Comparison of ENCODE assay signal across 10 mouse cellular contexts in genomic region chr7:51955424-51956041, GRCm38 (mm10). TPM values are rescaled to one million over a fixed set of nuclear protein-coding genes. Genes with fewer than 3 reads are reported as not detected.
DNase-seq lines count a peak whose midpoint lies in the region; ATAC-seq lines count a peak whose summit lies in the region.
"Had no signal": no experiment of that assay in that cellular context is flagged by ENCODE, and none has a peak within 500 bp of the region (broad histone marks: within the 10 kb centered on the region; RNA-seq: fewer than 3 reads in every experiment).

No protein-coding gene starts in this region.

- no peaks in the 10 kb centered on the region for H3K27me3 ChIP-seq in heart, embryonic 10.5 days (ENCODE audit: insufficient read depth, poor library complexity, severe bottlenecking)
- no peaks in the 10 kb centered on the region for H3K27me3 ChIP-seq in hindbrain, embryonic 10.5 days (ENCODE audit: insufficient read depth, poor library complexity, severe bottlenecking)
- no peaks in the 10 kb centered on the region for H3K27me3 ChIP-seq in midbrain, embryonic 13.5 days
- H3K27me3 ChIP-seq: stomach, embryonic 15.5 days had no signal

- WGBS in heart, embryonic 10.5 days, result 41% methylated on average over 9 of the region's 9 CpGs
- 61% methylated on average over 9 of the region's 9 CpGs for WGBS in hindbrain, embryonic 10.5 days
- 44% methylated on average over 9 of the region's 9 CpGs for WGBS in midbrain, embryonic 13.5 days

- peak; percentile 85 for ATAC-seq in midbrain, embryonic 13.5 days
- no peak for ATAC-seq in CD4-positive, CD25-positive, alpha-beta regulatory T cell, adult 4 months

- peaks cover 8% of the 10 kb centered on the region; the same call in 1 of the 2 replicates for H3K4me1 ChIP-seq in heart, embryonic 10.5 days
- H3K4me1 ChIP-seq in hindbrain, embryonic 10.5 days (replicated peaks), result peaks cover 4% of the 10 kb centered on the region; the same call in 1 of the 2 replicates
- peaks cover 25% of the 10 kb centered on the region for H3K4me1 ChIP-seq in midbrain, embryonic 13.5 days (replicated peaks)
- H3K4me1 ChIP-seq: stomach, embryonic 15.5 days had no signal

- no peak overlapping the region for H3K27ac ChIP-seq in heart, embryonic 10.5 days
- 0 out of 2 replicates have a peak overlapping the region, but pooled peaks have one; percentile 40 for H3K27ac ChIP-seq in hindbrain, embryonic 10.5 days
- peak overlapping the region; percentile 76 for H3K27ac ChIP-seq in midbrain, embryonic 13.5 days
- H3K27ac ChIP-seq: stomach, embryonic 15.5 days had no signal

- no peaks in the 10 kb centered on the region for H3K9me3 ChIP-seq in heart, embryonic 10.5 days
- no peaks in the 10 kb centered on the region for H3K9me3 ChIP-seq in hindbrain, embryonic 10.5 days
- H3K9me3 ChIP-seq in midbrain, embryonic 13.5 days, result no peaks in the 10 kb centered on the region
- H3K9me3 ChIP-seq: stomach, embryonic 15.5 days had no signal

- no peaks in the 10 kb centered on the region for H3K36me3 ChIP-seq in heart, embryonic 10.5 days
- H3K36me3 ChIP-seq in hindbrain, embryonic 10.5 days, result no peaks in the 10 kb centered on the region
- H3K36me3 ChIP-seq in midbrain, embryonic 13.5 days, result no peaks in the 10 kb centered on the region
- H3K36me3 ChIP-seq: stomach, embryonic 15.5 days had no signal

- no peak overlapping the region for H3K9ac ChIP-seq in midbrain, embryonic 13.5 days (replicated peaks)
- H3K9ac ChIP-seq: stomach, embryonic 15.5 days had no signal

- H3K4me2 ChIP-seq in midbrain, embryonic 13.5 days (replicated peaks), result no peak overlapping the region
- H3K4me2 ChIP-seq: stomach, embryonic 15.5 days had no signal

- no peak overlapping the region for H3K4me3 ChIP-seq in heart, embryonic 10.5 days
- H3K4me3 ChIP-seq in hindbrain, embryonic 10.5 days, result no peak overlapping the region
- H3K4me3 ChIP-seq in midbrain, embryonic 13.5 days (replicated peaks), result no peak overlapping the region
- H3K4me3 ChIP-seq: stomach, embryonic 15.5 days had no signal

- DNase-seq in heart, embryonic 10.5 days (ENCODE audit: low spot score), result peak; percentile 76
- no peak for DNase-seq in heart, postnatal 25 days (ENCODE audit: low spot score)
- DNase-seq in NIH3T3 (ENCODE audit: low read depth), result peak; percentile 55
- DNase-seq in hindbrain, embryonic 10.5 days (ENCODE audit: low spot score), result peak; percentile 7
- DNase-seq in layer of hippocampus, postnatal 10 days (ENCODE audit: low spot score in 2 of 2), result no peak
- no peak for DNase-seq in lung, postnatal 36 days

- intact Hi-C loops in heart, postnatal 25 days (cut with DNase I), result no loop called here

RNA-seq across cellular contexts. Expression of gene Svip, which starts 50.3 kb away (rescaled TPM):
- 10.2 and 19.4 TPM in 2 replicates for polyA plus RNA-seq in heart, embryonic 10.5 days (2016; fragmentation: Nextera tagmentation; extraction: Ambion mirVana)
- 10 to 100 TPM; 22.7 to 23.7 TPM for total RNA-seq in heart, postnatal 25 days (2021)
- 12.0 and 12.3 TPM in 2 replicates for polyA plus RNA-seq in hindbrain, embryonic 10.5 days (2016; fragmentation: Nextera tagmentation; extraction: Ambion mirVana)
- polyA plus RNA-seq in midbrain, embryonic 13.5 days (2015; fragmentation: Nextera tagmentation; extraction: Ambion mirVana), result 17.1 and 17.5 TPM in 2 replicates
- 10 to 100 TPM; 26.0 to 30.6 TPM for total RNA-seq in layer of hippocampus, postnatal 10 days (2021)
- 1 to 10 TPM in 1 of 2 experiments, under 1 TPM in 1; 0.44 to 1.3 TPM for polyA plus RNA-seq in CD4-positive, CD25-positive, alpha-beta regulatory T cell, adult 4 months (2017; shearing (Covaris generic))

RNA-seq across cellular contexts. Expression of gene 1700015G11Rik, which starts 60.0 kb away (rescaled TPM):
- polyA plus RNA-seq in heart, embryonic 10.5 days (2016; fragmentation: Nextera tagmentation; extraction: Ambion mirVana), result not detected in 2 replicates
- total RNA-seq in heart, postnatal 25 days (2021), result not detected
- polyA plus RNA-seq in hindbrain, embryonic 10.5 days (2016; fragmentation: Nextera tagmentation; extraction: Ambion mirVana), result not detected in 2 replicates
- not detected in 2 replicates for polyA plus RNA-seq in midbrain, embryonic 13.5 days (2015; fragmentation: Nextera tagmentation; extraction: Ambion mirVana)
- not detected for total RNA-seq in layer of hippocampus, postnatal 10 days (2021)
- not detected for polyA plus RNA-seq in CD4-positive, CD25-positive, alpha-beta regulatory T cell, adult 4 months (2017; shearing (Covaris generic))
- total RNA-seq: left cerebral cortex, adult 8-10 months had no signal
- polyA plus RNA-seq: stomach, embryonic 15.5 days had no signal

Comparison
In these comparisons a context has a peak if more than half of its experiments do, and no peak if none do; other contexts are left out.
1. DNase-seq: peak in heart, embryonic 10.5 days (single experiment), NIH3T3 (single experiment) and hindbrain, embryonic 10.5 days (single experiment); none in heart, postnatal 25 days (single experiment), layer of hippocampus, postnatal 10 days (0 of 2) and lung, postnatal 36 days (single experiment).